Mouse (Mus musculus) thymus, adult 2 months (tissue): Measurements from ENCODE around the gene Slc25a38.

ENCODE experiments used
- CTCF ChIP-seq: fragments of 200-500 bp; IDR thresholded peaks from 2 replicates; pipeline ENCODE4 v1.5.1; 2012; ENCODE audit warnings: mild to moderate bottlenecking, control low read depth, low read length, moderate library complexity, borderline replicate concordance; ENCODE audit not compliant: control insufficient read depth, poor library complexity, insufficient read depth; ENCODE audit errors: extremely low read depth
- POLR2A ChIP-seq: fragments of 200-500 bp; IDR thresholded peaks from 2 replicates; pipeline ENCODE4 v1.6.1; 2012; ENCODE audit warnings: mild to moderate bottlenecking, low read length, control low read depth, moderate library complexity; ENCODE audit not compliant: control insufficient read depth, poor library complexity, insufficient read depth; ENCODE audit errors: extremely low read depth

GRCm38 (mm10) chr9:120111156-120111945 is 1.2 kb downstream of the Slc25a38 start:
- TF ChIP-seq CTCF (no peak), POLR2A (no peak)
